Mouse (Mus musculus): ENCODE results near the gene Gorasp1. TPM values are rescaled to one million over a fixed set of nuclear protein-coding genes. Genes with fewer than 3 reads are reported as not detected.
A peak's percentile ranks its signal among the peaks of the same experiment; 100 is the strongest.

Gene Gorasp1
- total RNA-seq, 1 experiment: 16.8 TPM

GRCm38 (mm10) chr9:119941861-119942260 is 4.5 kb upstream of the Gorasp1 start:
- no peak overlapping the region for H3K9ac ChIP-seq (ENCODE audit: insufficient read depth, low read depth, low read length, poor library complexity, severe bottlenecking)
- DNase-seq (ENCODE audit: low read depth, low spot score): no peak
- H3K27ac ChIP-seq (ENCODE audit: insufficient read depth, low read depth, low read length, poor library complexity, severe bottlenecking): no peak overlapping the region
- H3K4me1 ChIP-seq (ENCODE audit: control insufficient read depth in 2 of 2, insufficient read depth in 2 of 2, low read length in 2 of 2, poor library complexity in 1 of 2): peaks cover 0 to 29% of the 10 kb centered on the region in 2 experiments; a peak in 2 of 4 replicates
- in situ Hi-C loops (cut with MboI; ENCODE audit: low sequenced_read_pairs in 2 of 2, unreplicated experiment in 2 of 2): no loop called here
- H3K36me3 ChIP-seq (ENCODE audit: control insufficient read depth, insufficient read depth, low read length, poor library complexity, severe bottlenecking): no peaks in the 10 kb centered on the region
- H3K9me3 ChIP-seq (ENCODE audit: control insufficient read depth, insufficient read depth, low read depth, low read length): no peaks in the 10 kb centered on the region
- no peak overlapping the region for H3K4me3 ChIP-seq (ENCODE audit: insufficient read depth in 1 of 2, low read depth in 1 of 2, low read length in 2 of 2, poor library complexity in 1 of 2, severe bottlenecking in 1 of 2)
- TF ChIP-seq MAFK (IDR thresholded peaks at IDR 0.05; ENCODE audit: insufficient read depth, low read depth, low read length): no peak

- Histone ChIP-seq H3K4me3 (ENCODE audit: insufficient read depth in 1 of 2, low read depth in 1 of 2, low read length in 2 of 2, poor library complexity in 1 of 2, severe bottlenecking in 1 of 2) (no peak overlapping the region), H3K9me3 (ENCODE audit: control insufficient read depth, insufficient read depth, low read depth, low read length) (no peaks in the 10 kb centered on the region), H3K9ac (ENCODE audit: insufficient read depth, low read depth, low read length, poor library complexity, severe bottlenecking) (no peak overlapping the region), H3K4me1 (ENCODE audit: control insufficient read depth in 2 of 2, insufficient read depth in 2 of 2, low read length in 2 of 2, poor library complexity in 1 of 2) (peaks cover 0 to 30% of the 10 kb centered on the region in 2 experiments; a peak in 2 of 4 replicates), H3K27ac (ENCODE audit: insufficient read depth, low read depth, low read length, poor library complexity, severe bottlenecking) (no peak overlapping the region), H3K36me3 (ENCODE audit: control insufficient read depth, insufficient read depth, low read length, poor library complexity, severe bottlenecking) (no peaks in the 10 kb centered on the region)
- in situ Hi-C loops (cut with MboI; ENCODE audit: low sequenced_read_pairs in 2 of 2, unreplicated experiment in 2 of 2): no loop called here
- DNase-seq (ENCODE audit: low read depth, low spot score): no peak
- TF ChIP-seq ZNF384 (IDR thresholded peaks at IDR 0.05; ENCODE audit: low read depth, low read length) (0 out of 2 replicates have a peak, but pooled peaks have one; percentile 44), ZC3H11A (IDR thresholded peaks at IDR 0.05; ENCODE audit: borderline replicate concordance, low read depth, low read length) (no peak), MAFK (IDR thresholded peaks at IDR 0.05; ENCODE audit: insufficient read depth, low read depth, low read length) (no peak), CHD2 (IDR thresholded peaks at IDR 0.05; ENCODE audit: low read depth, low read length) (no peak), HCFC1 (IDR thresholded peaks at IDR 0.05; ENCODE audit: borderline replicate concordance, insufficient read depth, low read length) (no peak)
These were observed 4.0 kb upstream of the Gorasp1 start for GRCm38 (mm10) chr9:119941407-119941806.

DNA sequence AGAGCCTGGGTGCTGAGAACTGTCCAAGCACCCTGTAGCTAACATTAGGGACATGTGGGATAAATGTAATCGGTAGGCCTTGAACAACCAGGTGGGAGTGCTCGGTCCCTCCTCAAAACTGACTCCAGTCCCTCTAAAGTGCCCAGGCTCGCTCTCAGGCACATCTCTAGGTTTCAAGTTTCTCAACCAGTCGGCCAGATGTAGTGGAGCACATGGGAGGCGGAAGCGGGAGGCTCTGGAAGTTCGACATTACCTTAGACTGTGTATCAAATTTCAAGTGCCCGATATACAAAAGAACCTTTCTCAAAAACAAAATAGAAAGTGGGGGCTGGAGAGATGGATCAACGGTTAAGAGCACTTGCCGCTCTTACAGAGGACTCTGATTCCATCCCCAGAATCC is 2.3 kb upstream of the Gorasp1 start:
- DNase-seq (ENCODE audit: low read depth, low spot score): no peak
- Histone ChIP-seq H3K36me3 (ENCODE audit: control insufficient read depth, insufficient read depth, low read length, poor library complexity, severe bottlenecking) (no peaks in the 10 kb centered on the region), H3K4me1 (ENCODE audit: control insufficient read depth in 2 of 2, insufficient read depth in 2 of 2, low read length in 2 of 2, poor library complexity in 1 of 2) (peaks cover 0 to 31% of the 10 kb centered on the region in 2 experiments; a peak in 2 of 4 replicates), H3K9ac (ENCODE audit: insufficient read depth, low read depth, low read length, poor library complexity, severe bottlenecking) (no peak overlapping the region), H3K9me3 (ENCODE audit: control insufficient read depth, insufficient read depth, low read depth, low read length) (no peaks in the 10 kb centered on the region), H3K4me3 (ENCODE audit: insufficient read depth in 1 of 2, low read depth in 1 of 2, low read length in 2 of 2, poor library complexity in 1 of 2, severe bottlenecking in 1 of 2) (no peak overlapping the region), H3K27ac (ENCODE audit: insufficient read depth, low read depth, low read length, poor library complexity, severe bottlenecking) (no peak overlapping the region)
- in situ Hi-C loops (cut with MboI; ENCODE audit: low sequenced_read_pairs in 2 of 2, unreplicated experiment in 2 of 2): no loop called here
- TF ChIP-seq ZNF384 (IDR thresholded peaks at IDR 0.05; ENCODE audit: low read depth, low read length) (no peak), MAFK (IDR thresholded peaks at IDR 0.05; ENCODE audit: insufficient read depth, low read depth, low read length) (no peak), ZC3H11A (IDR thresholded peaks at IDR 0.05; ENCODE audit: borderline replicate concordance, low read depth, low read length) (no peak), CHD2 (IDR thresholded peaks at IDR 0.05; ENCODE audit: low read depth, low read length) (no peak), HCFC1 (IDR thresholded peaks at IDR 0.05; ENCODE audit: borderline replicate concordance, insufficient read depth, low read length) (no peak)

DNA sequence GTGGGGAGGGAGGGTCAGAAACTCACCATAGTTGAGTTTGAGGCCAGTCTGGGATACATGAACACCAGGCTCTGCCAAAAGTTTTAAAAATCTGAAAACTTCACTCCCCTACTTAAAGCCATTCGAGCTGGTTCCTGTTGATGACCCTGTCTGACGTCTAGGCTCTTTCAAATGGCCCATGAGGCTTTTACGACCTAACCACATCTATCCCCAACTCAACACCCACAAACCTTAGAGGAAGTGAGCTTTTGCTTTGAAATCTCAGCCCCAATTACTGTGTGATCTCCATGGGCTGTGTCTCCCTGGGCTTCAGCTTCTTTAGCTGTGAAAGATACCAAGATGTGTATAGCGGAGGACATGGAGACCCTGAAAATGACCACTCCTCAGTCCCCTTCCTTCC is 1.1 kb upstream of the Gorasp1 start:
- no peak for DNase-seq (ENCODE audit: low read depth, low spot score)
- Histone ChIP-seq H3K9me3 (ENCODE audit: control insufficient read depth, insufficient read depth, low read depth, low read length) (no peaks in the 10 kb centered on the region), H3K4me1 (ENCODE audit: control insufficient read depth in 2 of 2, insufficient read depth in 2 of 2, low read length in 2 of 2, poor library complexity in 1 of 2) (peaks cover 0 to 29% of the 10 kb centered on the region in 2 experiments; a peak in 2 of 4 replicates), H3K4me3 (ENCODE audit: insufficient read depth in 1 of 2, low read depth in 1 of 2, low read length in 2 of 2, poor library complexity in 1 of 2, severe bottlenecking in 1 of 2) (no peak overlapping the region), H3K27ac (ENCODE audit: insufficient read depth, low read depth, low read length, poor library complexity, severe bottlenecking) (no peak overlapping the region), H3K36me3 (ENCODE audit: control insufficient read depth, insufficient read depth, low read length, poor library complexity, severe bottlenecking) (no peaks in the 10 kb centered on the region), H3K9ac (ENCODE audit: insufficient read depth, low read depth, low read length, poor library complexity, severe bottlenecking) (no peak overlapping the region)
- TF ChIP-seq CHD2 (IDR thresholded peaks at IDR 0.05; ENCODE audit: low read depth, low read length) (no peak), ZC3H11A (IDR thresholded peaks at IDR 0.05; ENCODE audit: borderline replicate concordance, low read depth, low read length) (no peak), HCFC1 (IDR thresholded peaks at IDR 0.05; ENCODE audit: borderline replicate concordance, insufficient read depth, low read length) (no peak), MAFK (IDR thresholded peaks at IDR 0.05; ENCODE audit: insufficient read depth, low read depth, low read length) (no peak), ZNF384 (IDR thresholded peaks at IDR 0.05; ENCODE audit: low read depth, low read length) (no peak)
- in situ Hi-C loops (cut with MboI; ENCODE audit: low sequenced_read_pairs in 2 of 2, unreplicated experiment in 2 of 2): no loop called here

DNA sequence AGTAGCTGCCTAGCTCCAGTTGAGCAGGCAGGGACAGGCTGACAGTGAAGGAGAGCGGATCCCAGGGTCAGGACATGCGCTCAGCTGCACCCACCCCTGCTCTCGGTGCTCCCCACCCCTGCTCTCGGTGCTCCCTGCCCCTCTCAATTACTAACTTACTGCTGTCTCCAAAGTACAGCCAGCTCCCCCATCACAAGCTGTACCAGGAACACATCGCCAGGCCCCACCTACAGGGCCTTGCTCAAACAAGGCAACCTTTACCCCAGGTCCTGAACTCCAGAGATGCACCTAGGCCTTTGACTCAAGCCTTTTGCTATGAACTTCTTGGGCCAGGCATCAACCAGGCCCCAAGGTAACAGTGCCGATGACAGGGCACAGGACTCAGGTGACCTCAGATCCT is 3.7 kb downstream of the Gorasp1 start:
- DNase-seq (ENCODE audit: low read depth, low spot score): no peak
- H3K4me1 ChIP-seq (ENCODE audit: control insufficient read depth in 2 of 2, insufficient read depth in 2 of 2, low read length in 2 of 2, poor library complexity in 1 of 2): peaks cover 2 to 15% of the 10 kb centered on the region in 2 experiments; a peak in 2 of 4 replicates

More for the DNA sequence above, 3.7 kb downstream of the Gorasp1 start:
- in situ Hi-C loops (cut with MboI; ENCODE audit: low sequenced_read_pairs in 2 of 2, unreplicated experiment in 2 of 2): no loop called here
- Histone ChIP-seq H3K9ac (ENCODE audit: insufficient read depth, low read depth, low read length, poor library complexity, severe bottlenecking) (no peak overlapping the region), H3K36me3 (ENCODE audit: control insufficient read depth, insufficient read depth, low read length, poor library complexity, severe bottlenecking) (peaks cover 22% of the 10 kb centered on the region; the same call in 1 of the 2 replicates), H3K4me3 (ENCODE audit: insufficient read depth in 1 of 2, low read depth in 1 of 2, low read length in 2 of 2, poor library complexity in 1 of 2, severe bottlenecking in 1 of 2) (no peak overlapping the region), H3K27ac (ENCODE audit: insufficient read depth, low read depth, low read length, poor library complexity, severe bottlenecking) (no peak overlapping the region), H3K9me3 (ENCODE audit: control insufficient read depth, insufficient read depth, low read depth, low read length) (no peaks in the 10 kb centered on the region)
- TF ChIP-seq MAFK (IDR thresholded peaks at IDR 0.05; ENCODE audit: insufficient read depth, low read depth, low read length) (no peak), CHD2 (IDR thresholded peaks at IDR 0.05; ENCODE audit: low read depth, low read length) (no peak), ZC3H11A (IDR thresholded peaks at IDR 0.05; ENCODE audit: borderline replicate concordance, low read depth, low read length) (no peak), ZNF384 (IDR thresholded peaks at IDR 0.05; ENCODE audit: low read depth, low read length) (no peak), HCFC1 (IDR thresholded peaks at IDR 0.05; ENCODE audit: borderline replicate concordance, insufficient read depth, low read length) (no peak)
